Mouse (Mus musculus) ZHBTc4 (cell line): ENCODE measurements around the gene Immp2l.
A peak's percentile ranks its signal among the peaks of the same experiment; 100 is the strongest.

ENCODE experiments used
- DNase-seq: peaks from one replicate; pipeline ENCODE4 v3.0.0-alpha.2; 2011; ENCODE audit warnings: low read depth, low spot score

The Immp2l gene

GRCm38 (mm10) chr12:41182856-41183255, 159.0 kb downstream of the Immp2l start:
- no peak for DNase-seq

- no peak for DNase-seq
These were observed 161.2 kb downstream of the Immp2l start for GRCm38 (mm10) chr12:41185060-41185459.

DNA sequence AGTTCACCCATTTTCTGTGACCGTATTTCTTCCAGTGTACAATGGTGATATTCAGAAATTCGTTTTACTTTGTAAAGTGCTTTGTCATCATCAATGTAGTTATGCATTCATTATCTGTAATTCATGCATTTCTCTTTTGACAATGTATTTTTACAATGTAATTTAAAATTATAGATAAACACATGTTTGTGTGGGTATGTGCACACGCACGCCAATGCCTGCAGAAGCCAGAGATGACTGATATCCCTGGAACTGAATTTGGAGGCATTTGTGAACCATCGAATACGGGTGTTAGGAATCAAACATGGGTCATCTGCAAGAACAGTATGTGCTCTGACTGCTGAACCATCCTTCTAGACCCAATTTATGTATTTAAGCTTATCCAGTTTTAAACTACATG, 161.6 kb downstream of the Immp2l start:
- DNase-seq, result no peak

- no peak for DNase-seq
These were observed 168.9 kb downstream of the Immp2l start for GRCm38 (mm10) chr12:41192829-41193228.

GRCm38 (mm10) chr12:41196374-41196773, 172.5 kb downstream of the Immp2l start:
- no peak for DNase-seq

DNA sequence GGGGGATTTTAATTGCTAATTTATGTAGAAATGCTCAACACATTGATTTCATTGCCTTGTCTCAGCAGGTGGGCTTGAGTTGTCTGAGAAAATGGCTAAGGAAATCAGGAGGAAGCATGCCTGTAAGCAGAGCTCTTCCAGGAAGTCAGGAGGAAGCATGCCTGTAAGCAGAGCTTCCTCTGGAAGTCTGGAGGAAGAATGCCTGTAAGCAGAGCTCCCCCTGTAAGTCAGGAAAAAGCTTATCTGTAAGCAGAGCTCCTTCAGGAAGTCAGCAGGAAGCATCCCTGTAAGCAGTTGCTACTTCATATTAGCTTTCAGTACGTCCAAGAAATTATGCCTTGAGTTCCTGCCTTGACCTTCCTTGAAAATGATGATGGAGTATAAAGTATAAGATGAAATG, 191.3 kb downstream of the Immp2l start:
- no peak for DNase-seq

DNA sequence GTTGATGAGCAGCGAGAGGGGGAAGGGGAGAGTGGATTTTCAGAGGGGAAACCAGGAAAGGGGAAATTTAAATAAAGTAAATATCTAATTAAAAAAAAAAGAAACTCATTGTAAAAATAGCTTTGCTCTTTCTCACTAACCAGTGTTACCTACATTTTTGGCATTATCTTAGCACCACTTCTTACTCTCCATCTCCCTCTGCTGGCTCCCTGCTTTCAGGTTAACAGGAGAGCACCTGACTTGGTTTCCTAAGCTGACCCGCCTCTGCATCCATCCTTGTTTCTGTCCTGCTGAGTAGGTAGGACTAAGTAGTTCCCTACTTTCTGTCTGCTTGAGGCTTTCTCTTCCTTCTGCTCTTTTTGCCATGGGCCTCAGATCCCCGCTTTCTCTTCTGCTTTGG, 198.0 kb downstream of the Immp2l start:
- peak; percentile 38 for DNase-seq

- DNase-seq, result no peak
These were observed 199.8 kb downstream of the Immp2l start for GRCm38 (mm10) chr12:41223686-41224085.

GRCm38 (mm10) chr12:41224538-41224937, 200.6 kb downstream of the Immp2l start:
- DNase-seq, result no peak

- DNase-seq, result no peak
These were observed 208.1 kb downstream of the Immp2l start for GRCm38 (mm10) chr12:41231966-41232365.

DNA sequence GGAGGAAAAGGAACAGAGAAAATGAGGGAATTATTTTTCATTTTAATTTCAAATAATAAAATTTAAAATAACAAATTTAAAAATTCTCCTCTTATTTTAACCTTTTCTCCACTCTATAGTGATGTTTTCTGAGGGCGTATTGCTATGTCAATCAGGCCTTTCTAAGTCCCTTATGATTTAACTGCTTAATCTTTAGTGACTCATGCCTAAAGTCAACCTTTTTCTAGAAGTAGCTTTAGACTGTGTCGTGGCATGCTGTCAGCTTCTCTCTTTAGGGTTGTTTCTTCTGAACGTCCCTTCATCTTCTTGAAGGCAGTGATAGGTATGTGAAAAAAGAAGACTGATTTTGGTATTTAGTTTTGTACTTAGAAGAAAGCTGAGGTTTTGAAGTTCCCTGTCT, 214.0 kb downstream of the Immp2l start:
- no peak for DNase-seq

- no peak for DNase-seq
These were observed 217.3 kb downstream of the Immp2l start for GRCm38 (mm10) chr12:41241221-41241620.

GRCm38 (mm10) chr12:41248254-41248653, 224.4 kb downstream of the Immp2l start:
- no peak for DNase-seq

- DNase-seq, result no peak
These were observed 226.2 kb downstream of the Immp2l start for GRCm38 (mm10) chr12:41250123-41250522.

DNA sequence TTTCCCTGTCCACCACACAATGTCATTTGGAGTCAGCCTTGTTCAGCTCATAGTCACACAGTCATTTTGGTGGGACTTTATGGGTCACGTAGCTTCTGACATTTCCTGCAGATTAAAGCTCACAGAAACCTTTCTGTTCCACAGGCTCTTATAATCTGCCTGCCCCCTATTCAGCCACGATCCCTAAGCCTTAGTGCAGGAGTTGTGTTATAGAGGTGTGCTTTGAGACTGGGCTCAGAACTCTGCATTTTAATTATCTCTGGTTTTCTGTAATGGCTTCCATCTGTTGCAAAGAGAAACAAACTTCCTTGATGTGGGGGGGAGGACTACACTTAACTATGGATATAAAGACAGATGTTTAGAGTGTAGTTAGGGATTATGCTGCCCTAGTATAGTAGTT, 234.0 kb downstream of the Immp2l start:
- no peak for DNase-seq

GRCm38 (mm10) chr12:41259608-41260007, 235.7 kb downstream of the Immp2l start:
- DNase-seq, result peak; percentile 24

- DNase-seq, result no peak
These were observed 250.2 kb downstream of the Immp2l start for GRCm38 (mm10) chr12:41274136-41274535.

DNA sequence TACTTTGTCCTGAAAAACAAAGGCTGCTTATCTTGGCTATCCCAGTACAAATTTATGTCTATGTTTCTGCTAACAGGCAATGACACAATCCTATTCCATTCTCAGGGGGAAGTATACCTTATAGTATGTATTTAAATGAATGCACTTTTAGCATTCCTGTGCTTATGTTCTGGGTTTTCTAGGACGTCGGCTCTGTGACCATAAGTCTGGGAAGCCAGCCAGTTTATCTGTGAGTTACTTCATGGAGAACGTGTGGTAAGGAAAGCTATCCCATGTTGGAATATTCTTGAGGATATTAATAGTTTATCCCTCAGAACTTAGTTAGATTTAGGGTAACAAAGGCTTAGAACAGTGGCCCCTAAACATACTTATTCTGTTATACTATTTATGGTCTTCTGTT, 251.5 kb downstream of the Immp2l start:
- DNase-seq, result no peak

DNA sequence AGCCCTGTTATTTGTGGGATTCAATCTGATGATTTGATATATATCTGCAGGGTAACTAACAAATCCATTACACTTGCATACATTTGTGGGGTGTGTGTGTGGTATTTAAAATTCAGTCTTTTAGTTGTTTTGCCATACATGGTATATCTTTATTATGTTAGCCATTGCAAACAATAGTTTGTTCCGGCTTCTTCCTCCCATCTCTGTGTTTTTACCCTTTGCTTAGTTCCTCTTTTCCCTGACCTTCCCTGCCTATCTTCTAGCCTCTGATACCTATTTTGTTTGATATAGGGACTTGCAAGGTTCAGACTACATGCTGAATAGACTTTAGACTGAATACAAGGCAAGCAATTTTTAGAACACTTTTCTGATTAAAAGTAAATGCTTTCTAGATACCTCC, 254.0 kb downstream of the Immp2l start:
- DNase-seq, result no peak

GRCm38 (mm10) chr12:41289047-41289446, 265.2 kb downstream of the Immp2l start:
- no peak for DNase-seq

DNA sequence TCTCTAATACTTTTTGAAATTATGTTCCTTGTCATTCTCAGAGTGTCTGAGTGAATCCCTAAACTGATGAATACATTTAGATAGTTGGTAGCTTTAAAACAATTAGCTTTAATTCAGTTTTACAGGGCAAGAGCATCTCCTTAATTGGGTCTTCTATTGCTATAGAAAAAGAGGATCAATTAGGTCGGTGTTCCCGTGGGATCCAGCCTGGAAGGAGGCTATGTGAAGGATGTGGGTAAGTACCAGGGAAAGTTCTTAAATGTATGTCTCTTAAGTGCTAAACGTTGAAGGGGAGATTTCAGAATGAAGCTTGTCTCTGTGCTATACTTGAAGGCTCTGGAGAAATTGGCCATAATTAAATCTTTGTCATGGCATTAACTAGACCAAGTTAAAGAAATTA, 283.1 kb downstream of the Immp2l start:
- no peak for DNase-seq

DNA sequence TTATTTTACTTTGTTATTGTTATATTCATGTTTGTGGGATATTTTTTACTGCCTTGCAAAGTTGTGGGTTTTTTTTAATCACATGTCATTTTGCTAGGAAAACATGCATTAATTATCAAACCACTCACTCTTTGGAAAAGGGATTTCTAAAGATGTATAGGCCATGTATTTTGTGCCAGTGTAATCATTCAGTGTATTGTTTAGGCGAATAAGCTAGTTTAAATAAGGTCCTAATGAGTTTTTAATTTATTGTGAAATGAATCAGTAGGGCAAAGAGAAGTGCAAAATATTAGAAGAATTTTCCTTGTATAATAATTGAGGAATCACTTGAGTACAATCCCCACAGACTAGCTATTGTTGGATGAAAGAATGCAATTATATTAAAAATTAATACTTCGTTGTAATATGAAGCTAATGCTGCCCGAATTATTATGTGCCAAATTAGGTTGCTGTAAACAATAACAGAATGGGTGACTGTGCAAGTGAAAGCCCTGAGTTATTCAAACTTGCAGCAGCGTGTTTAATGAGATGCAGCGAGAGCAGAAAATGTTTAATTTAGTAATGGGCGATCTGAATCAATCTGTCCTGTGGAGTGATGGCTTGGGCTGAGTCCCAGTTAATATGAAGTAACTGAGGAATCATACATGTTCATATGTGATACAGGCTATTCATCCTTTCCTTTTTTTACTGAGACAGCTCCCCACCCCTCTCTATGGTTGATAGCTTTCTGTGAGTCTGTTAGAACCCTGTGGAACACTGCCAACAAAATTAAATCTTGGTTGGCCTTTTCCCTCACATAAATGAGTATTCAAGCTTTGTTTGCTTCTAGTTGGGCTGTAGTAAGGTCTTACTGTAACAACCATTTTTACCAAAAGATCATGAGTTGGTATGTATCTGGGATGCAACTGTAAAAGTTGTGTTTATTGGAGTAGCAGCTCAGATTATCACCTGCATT, 285.1 kb downstream of the Immp2l start:
- DNase-seq, result no peak

DNA sequence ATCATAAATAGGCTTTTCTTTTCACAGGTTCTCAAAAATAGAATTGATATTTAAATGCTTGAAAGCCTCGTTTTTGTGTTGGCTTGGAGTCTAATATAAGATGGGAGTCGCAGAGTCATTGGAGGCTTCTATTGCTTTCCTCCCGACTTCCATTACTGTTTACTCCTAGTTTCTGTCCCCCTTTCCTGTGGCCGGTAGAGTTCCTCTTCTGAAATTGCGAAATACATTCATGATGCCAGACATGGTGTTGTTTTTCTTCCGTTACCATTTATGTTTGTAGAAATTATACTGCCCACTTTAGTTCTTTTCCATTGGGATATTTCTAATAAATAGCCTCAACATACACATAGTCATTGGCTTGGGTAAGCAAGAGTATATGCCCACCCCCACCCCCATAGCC, 289.5 kb downstream of the Immp2l start:
- DNase-seq, result no peak
